Mouse (Mus musculus) hematopoietic stem cell, adult 5-6 weeks (primary cell): Measurements from ENCODE around the gene Pex14. TPM values are rescaled to one million over a fixed set of nuclear protein-coding genes. Genes with fewer than 3 reads are reported as not detected.

ENCODE experiments used
- ATAC-seq, 2 experiments: fragments of 125-278 bp in 1 of 2; replicated peaks in 1 of 2; 2 replicates each; pipeline ENCODE4 v1.8.0; 2016 to 2017; ENCODE audit warnings: inconsistent platforms in 2 of 2, mild to moderate bottlenecking in 2 of 2, moderate number of reproducible peaks in 2 of 2, low read depth in 1 of 2, moderate TSS enrichment in 1 of 2; ENCODE audit not compliant: low FRiP score in 2 of 2, poor library complexity in 2 of 2, severe bottlenecking in 2 of 2, insufficient read depth in 1 of 2, low TSS enrichment in 1 of 2
- total RNA-seq: library from RNA; stranded (forward); fragments of 172-1452, 232-1000 nt; gene quantifications from 2 replicates; pipeline ENCODE4 v1.2.3, GENCODE M21; 2017

Gene Pex14
- total RNA-seq, 1 experiment from 2014 or later: 11.8 TPM

DNA sequence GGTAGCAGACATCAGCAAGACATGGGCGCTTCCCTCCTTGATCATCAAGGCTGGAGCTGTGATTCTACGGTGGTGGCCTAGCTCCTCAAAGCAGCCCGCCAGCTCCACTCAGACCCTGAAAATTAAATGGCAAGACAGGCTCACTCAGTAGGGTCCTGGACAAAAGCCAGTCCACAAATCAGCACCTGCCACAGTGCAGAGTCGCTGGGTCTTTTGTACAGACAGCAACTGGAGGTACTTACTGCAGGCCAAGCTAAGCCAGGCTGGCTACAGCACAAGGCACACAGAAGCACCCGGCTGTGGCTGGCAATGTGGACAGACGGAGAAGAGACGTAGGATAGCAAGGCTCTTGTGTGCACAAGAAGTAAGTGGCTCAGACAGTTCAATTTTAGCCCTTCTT, 124.8 kb downstream of the Pex14 start:
- no peak for ATAC-seq

DNA sequence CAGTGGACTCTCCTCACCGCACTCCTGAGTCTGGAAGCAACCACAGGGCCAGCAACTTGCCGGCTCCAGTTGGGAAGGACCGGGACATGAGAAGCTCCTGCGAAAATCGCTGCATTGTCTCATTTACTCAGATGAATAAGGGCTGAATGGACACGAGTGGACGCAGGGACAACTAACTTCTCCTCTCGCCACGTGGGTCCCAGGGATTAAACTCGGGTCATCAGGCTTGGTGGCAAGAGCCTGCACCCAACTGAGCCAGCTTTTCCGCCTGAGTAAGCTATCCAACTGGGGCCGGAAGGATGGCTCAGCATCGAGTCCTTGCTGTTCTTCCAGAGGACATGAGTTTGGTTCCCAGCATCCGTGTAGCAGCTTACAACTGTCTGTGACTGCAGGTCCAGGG, 126.3 kb downstream of the Pex14 start:
- ATAC-seq: no peak

DNA sequence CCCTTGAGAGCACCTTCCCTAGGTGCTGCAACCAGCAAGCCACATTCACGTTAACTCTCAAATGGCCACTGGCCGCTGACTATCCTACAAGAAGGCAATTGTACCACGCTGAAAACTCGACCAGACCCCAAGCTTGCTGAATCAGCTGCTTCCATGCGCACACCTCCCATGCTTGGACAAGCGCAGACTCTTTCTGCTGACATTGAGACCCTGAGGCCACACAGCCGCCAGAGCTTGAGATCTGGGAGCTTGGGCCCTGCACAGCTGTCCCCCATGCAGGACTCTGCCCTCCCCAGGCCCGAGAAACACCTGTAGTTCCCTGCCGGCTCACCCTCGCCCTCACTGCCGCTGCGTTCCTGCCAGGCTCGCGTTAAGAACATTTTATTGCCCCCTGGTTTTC, 127.0 kb downstream of the Pex14 start:
- no peak for ATAC-seq

DNA sequence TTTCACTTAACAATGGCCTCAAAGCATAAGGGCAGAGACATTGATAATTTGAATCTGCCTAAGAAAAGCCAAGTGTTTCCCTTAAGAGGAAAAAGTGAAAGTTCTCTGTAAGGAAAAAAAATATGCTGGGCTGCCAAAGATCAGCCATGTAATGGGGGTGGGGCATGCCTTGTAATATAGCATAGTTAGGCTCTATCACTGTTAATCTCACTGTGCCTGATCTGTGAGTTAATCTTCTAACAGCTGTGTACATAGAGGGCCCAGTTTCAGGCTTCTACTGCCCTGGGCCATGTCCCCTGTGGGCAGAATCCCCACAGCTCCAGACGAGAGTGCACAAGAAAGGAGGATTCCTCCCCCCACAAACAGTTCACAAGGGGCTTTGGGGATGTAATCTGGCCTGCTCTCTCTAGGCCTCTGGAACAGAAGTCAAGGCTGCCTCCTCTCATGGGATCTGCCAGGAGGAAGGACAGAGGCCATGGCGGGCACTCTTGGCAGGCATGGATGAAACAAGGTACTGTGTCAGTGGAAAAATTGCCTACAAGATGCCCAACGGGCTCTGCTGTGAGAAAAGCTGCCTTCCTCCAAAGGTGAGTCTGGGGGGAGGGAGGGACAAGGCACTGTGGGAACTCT, 127.9 kb downstream of the Pex14 start:
- ATAC-seq: no peak

DNA sequence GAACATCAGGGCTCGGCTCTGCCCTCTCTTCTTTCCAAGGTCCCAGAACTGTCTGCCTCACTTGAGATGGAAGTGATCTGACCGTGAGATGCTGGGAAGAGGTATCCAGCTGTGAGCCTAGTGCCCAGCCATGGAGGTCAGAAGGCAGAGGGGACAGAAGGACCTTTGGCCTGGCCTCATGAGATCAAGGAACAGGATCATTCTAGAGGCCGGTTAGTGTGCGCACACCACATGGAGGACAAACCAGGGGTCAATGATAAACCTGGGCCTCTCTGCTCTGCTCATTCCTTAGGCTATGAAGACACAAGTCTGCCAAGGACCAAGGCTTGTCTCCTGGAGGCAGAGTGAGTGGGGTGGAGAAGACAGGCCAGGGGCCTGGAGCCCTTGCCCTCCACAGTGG, 128.9 kb downstream of the Pex14 start:
- no peak for ATAC-seq

DNA sequence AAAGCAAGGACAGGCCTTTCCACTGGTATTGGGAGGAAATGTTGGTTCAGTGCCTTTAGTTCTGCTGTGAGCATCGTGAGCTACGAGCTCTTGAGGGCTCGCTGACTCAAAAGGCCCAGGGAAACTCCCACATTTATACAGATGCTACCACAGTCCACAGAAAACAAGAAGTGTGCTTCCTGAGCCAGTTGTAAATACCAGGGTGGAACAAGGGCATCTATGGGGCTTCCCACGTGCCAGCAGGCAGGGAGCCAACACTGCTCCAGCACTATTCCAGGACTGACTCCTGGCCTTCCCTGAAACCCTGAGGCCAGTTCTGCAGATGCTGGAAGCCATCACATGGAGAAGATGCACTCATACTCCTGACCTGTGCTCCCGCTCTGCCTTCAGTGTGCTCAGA, 130.1 kb downstream of the Pex14 start:
- ATAC-seq: no peak

DNA sequence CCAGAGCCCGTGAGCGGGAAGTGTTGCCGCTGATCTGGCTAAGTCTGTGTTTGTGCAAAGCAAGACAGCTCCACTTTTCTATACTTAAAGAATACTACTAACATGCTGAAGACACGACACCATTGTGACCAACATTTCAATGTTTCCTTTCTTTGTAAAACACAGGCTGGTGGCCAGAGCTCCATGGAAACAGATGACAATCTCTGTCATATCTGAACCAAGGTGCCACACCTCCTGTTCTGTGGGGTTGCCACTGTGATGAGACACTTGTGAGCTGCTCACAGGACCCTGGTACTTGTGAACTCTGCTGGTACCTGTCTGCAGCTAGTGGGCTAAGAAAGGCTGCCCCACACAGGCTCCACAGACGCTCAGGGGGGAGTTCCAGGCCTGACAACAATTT, 130.8 kb downstream of the Pex14 start:
- ATAC-seq: no peak

DNA sequence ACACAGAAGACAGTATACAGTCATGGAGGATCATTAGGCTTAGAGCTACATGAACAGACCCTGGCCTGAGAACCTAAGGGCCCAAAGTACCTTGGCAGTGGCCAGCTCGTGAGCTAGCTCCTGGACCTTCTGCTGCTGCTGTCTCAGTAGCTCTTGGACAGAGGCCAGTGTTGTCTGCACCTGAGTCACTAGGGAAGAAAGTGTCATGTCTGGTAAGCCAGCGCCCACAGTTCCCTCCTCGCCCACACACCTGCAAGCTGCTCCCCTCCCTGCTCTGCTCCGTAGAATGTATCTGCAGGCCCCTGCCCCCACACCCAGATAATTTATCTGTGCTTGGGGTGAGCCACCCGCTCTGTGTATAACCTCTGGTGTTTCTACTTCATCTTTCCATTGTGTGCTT, 133.5 kb downstream of the Pex14 start:
- no peak for ATAC-seq

DNA sequence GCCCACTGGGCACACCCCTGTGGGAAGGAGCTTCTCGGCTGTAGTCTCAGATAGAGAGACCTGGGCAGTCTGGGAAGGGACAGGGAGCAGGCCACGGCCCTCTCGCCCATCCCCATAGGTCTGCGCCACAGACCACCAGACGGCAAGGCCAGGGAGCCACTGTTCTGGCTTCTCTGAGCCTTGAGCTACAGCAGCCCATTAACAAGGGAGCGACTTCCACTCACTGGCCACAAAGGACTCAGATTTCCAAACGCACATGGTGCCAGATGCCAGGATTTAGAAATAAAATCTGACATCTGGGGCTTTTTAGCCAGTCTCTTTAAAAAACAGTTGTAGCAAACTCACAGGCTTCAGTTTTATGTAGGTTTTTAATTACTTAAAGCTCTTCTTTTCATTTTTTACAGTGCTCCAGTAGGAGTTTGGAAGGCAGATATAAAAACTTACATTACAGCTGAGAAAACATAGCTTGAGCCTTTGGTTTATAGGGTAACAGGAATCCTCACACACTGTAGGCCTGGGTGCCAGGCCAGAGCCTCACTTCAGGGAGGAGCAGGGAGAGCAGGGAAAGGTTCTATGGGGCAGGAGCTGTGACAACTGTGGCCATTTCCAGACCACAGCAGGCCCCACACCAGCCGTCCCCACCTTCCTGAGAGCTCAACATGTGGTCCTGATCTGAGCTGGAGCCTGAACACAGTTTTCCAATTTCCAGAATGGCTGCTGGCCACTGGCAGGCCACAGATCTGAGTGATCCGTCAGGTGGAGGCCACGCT, 134.9 kb downstream of the Pex14 start:
- no peak for ATAC-seq

DNA sequence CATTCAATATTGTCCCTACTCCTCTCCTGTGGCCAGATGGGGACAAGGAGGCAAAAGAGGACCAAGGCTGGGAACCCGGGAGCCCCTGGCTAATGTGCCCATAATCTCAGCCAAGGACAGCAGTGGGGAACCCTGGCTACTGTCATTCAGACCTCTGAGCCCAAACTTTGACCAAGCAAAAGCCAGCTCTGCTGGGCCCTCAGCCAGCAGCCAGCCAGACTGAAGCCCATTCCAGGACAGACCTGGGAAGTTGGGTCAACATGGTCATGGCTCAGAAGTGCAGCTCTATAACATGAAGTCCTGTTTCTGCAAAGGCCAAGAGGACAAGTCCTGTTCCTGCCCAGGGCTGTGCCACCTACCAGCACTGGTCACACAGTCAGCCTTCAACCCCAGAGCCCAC, 137.6 kb downstream of the Pex14 start:
- no peak for ATAC-seq

DNA sequence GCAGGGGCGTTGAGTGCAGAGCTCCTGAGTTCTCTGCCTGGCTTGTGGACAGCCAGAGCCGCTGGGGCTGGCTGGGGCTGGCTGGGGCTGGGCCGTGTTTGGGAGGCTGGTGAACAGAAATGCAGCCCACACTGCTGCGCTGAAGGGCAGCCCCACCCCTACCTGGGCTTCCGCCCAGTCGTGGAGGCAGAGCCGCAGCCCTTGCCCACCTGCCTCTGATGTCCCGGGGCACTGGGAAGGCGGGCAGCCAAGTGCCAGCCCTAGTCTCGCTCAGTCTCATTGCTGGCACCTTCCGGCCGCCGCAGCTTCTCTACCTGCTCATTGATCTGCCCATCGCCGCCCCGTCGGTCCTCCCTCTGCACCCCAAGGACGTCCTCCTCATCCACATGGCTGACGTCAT, 138.6 kb downstream of the Pex14 start:
- ATAC-seq: no peak

DNA sequence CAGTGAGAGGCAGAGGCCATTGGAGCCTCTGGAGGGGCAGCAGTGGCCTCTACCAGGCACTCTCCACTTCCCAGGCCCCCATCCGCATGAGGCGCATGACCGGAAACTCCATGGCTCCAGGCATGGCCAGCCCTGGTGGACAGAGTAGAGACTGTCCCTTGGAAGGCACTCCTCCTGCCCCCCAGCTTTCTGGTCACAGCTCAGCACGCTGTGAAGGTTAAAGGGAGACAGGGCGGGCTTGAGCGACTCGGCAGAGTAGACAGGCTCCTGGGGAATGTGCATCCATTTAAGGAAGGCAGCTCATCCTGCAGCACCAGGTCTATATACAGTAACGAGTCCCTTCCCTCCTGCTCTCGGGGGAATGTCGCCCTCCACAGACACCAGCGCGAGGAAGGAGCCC, 139.7 kb downstream of the Pex14 start:
- ATAC-seq: no peak

DNA sequence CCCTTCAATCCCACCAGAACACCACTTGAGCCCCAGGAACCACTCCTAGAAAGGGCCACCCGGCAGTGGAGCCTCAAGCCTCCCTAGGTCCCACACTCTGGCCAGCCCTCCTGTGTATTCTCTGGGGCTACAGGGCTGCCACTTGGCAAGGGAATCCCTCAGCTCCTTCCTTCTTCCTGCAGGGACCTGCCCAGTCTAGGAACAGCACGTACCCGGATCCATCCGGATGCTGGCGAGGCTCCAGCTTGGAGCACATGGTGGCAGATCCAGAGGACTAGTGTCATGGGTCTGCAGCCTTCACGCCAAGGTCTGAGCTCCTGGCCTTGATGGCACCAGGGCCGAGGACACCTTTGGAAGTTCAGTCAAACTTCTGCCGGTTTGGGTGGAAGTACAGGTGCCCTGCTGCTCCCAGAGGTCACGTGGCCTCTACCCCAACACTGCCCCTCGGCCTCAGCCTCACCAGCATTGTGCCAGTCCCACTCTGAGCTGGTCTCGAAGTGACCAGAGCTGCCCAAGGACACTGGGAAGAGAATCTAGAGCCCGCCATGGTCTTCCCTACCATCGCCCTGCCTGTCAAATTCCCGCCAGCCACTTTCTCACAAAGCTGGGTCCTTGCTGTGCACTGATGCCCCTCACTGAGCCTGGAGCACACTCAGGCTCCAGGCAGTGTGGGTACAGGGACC, 144.4 kb downstream of the Pex14 start:
- ATAC-seq: no peak

DNA sequence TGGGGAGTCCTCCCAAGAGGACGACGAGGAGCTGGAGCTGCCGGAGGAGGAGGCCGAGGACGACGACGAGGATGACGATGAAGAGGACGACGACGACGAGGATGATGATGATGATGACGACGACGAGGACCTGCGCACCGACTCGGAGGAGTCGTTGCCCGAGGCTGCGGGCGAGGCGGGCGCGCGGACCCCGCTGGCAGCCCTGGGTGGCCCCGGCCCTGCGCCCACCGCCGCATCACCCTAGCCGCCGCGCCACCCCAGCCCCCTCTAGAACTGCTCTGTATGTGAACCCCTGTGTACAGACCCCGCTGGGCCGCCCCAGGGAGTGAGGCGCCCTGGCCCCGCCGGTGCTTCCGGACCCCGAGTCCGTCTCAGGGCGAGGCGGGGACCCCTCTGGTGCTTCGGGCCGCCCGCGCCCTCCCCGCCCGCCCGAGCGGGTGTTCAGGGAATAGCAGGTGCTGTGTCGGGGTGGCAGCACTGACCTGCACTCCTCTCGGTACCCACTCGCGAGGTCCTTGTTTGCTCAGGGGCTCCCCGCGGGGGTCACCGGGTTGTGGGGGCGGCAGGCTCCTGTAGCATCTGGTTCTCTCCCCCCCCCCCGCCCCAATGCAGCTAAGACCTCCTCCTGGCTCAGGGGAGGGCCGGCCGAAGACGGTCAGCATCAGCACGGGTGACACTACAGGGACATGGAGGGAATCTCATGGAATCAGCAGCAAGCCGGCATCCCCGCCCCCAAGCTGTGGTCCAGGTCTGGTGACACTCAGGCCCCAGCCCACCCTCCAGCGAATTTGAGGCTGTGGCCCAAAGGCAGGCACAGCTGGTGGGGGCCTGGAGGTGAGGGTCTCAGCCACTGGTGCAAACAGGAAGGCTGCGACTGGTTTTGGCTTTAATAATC, 147.1 kb downstream of the Pex14 start:
- no peak for ATAC-seq

DNA sequence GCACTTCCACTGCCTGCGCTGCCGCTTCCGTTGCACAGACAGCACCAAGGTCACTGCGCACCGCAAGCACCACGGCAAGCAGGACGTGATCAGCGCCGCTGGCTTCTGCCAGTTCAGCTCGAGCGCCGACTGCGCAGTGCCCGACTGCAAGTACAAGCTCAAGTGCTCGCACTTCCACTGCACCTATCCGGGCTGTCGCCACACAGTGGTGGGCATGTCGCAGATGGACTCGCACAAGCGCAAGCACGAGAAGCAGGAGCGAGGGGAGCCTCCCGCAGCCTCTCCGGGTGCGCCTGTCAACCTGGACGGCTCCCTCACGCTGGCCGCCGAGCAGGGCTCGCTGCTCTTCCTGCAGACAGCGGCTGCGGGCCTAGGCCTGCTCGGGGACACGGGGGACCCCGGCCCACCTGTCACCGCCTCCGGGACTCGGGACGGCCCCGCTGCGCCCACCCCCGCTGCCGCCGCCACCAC, 147.8 kb downstream of the Pex14 start:
- no peak for ATAC-seq

DNA sequence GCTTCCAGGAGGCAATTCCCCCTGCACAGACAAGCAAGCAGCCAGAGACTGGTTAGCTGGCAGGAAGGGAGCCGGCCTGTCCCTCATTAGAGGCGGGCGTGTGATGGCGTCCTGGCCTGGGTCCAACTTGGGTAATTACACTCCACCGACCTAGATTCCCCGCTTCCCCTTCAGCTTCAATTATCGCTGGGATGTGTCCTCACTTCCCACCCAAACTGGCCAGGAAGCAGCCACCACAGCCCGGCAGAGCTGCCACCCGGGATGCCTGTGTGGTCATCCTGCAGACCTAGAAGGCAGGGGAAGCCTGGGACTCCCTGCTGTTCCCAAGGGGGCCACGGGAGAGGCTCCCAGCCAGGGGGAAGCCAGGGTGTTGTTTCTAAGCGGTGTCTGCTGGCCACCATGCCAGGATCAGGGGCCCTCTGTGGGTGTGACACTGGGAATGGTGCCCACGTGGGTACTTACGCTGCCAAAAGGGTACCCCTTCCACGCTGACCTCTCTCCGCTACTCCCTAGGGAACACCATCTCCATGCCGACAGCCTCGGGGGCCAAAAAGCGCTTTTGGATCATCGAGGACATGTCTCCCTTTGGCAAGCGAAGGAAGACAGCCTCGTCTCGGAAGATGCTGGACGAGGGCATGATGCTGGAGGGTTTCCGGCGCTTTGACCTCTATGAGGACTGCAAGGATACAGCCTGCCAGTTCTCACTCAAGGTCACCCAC, 148.6 kb downstream of the Pex14 start:
- ATAC-seq: no peak

DNA sequence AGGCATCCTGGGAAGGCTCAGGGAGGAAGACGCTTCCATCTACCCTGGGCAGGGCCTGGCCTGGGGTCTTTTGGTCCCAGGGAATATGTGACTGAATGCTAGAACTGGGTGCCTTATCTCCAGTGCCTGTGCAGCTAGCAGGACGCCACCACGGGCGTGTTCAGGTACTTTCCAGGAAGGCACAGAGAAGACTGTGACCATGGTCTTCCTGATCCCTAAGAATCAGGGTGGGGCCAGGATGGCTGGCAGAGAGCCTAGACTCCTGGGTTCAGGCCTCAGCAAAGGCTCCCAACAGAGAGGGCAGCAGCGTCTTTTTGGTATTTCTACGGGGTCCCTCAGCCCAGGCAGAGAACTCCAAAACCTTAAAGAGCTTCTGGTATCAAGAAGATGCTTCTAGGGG, 149.2 kb downstream of the Pex14 start:
- no peak for ATAC-seq
